Mouse (Mus musculus) G1E (cell line): ENCODE results near the gene Dscam.

ENCODE experiments used
- CTCF ChIP-seq: IDR thresholded peaks from 2 replicates; pipeline ENCODE4 v1.5.1; 2012; ENCODE audit warnings: low read depth, low read length, inconsistent platforms, mixed read lengths
- GATA1 ChIP-seq: IDR thresholded peaks from 2 replicates; pipeline ENCODE4 v1.6.1; 2012; ENCODE audit warnings: borderline replicate concordance, low read length, inconsistent platforms, mixed read lengths
- TAL1 ChIP-seq: conservative IDR thresholded peaks from 2 replicates; pipeline ENCODE4 v1.6.1; 2012; ENCODE audit warnings: low read depth, low read length, inconsistent platforms, mixed read lengths

GRCm38 (mm10) chr16:97089339-97089738 is 81.2 kb downstream of the Dscam start:
- TF ChIP-seq CTCF (no peak), GATA1 (no peak), TAL1 (no peak)
